Mouse (Mus musculus) intestine, embryonic 14.5 days (tissue): Measurements from ENCODE around the gene Hdgfl2. TPM values are rescaled to one million over a fixed set of nuclear protein-coding genes. Genes with fewer than 3 reads are reported as not detected.
A peak's percentile ranks its signal among the peaks of the same experiment; 100 is the strongest.

ENCODE experiments used
- ATAC-seq: fragments of 200-750 bp; cut with Nextera tagmentation; replicated peaks from 2 replicates; pipeline ENCODE4 v1.8.0; 2017; ENCODE audit warnings: low read depth, moderate number of reproducible peaks, moderate TSS enrichment, moderate library complexity; ENCODE audit not compliant: low FRiP score, low TSS enrichment
- DNase-seq: peaks from one replicate; pipeline ENCODE4 v3.0.0-alpha.2; 2018; ENCODE audit warnings: low spot score
- H3K27ac ChIP-seq: fragments of 300-500 bp; sonication (generic); 2 replicates; pipeline ENCODE4 v1.5.1; 2014; ENCODE audit warnings: low read depth, mild to moderate bottlenecking, control low read depth
- H3K27me3 ChIP-seq: fragments of 300-500 bp; sonication (generic); replicated peaks from 2 replicates; pipeline ENCODE4 v1.6.1; 2014; ENCODE audit warnings: low read length, control low read depth; ENCODE audit not compliant: control insufficient read depth, insufficient read depth
- H3K36me3 ChIP-seq: fragments of 300-500 bp; sonication (generic); 2 replicates; pipeline ENCODE4 v1.6.1; 2014; ENCODE audit warnings: low read length, control low read depth; ENCODE audit not compliant: control insufficient read depth, insufficient read depth
- H3K4me1 ChIP-seq: fragments of 300-500 bp; sonication (generic); replicated peaks from 2 replicates; pipeline ENCODE4 v1.6.1; 2014; ENCODE audit warnings: low read length, control low read depth, mixed read lengths; ENCODE audit not compliant: control insufficient read depth, insufficient read depth
- H3K4me2 ChIP-seq: fragments of 300-500 bp; sonication (generic); 2 replicates; pipeline ENCODE4 v1.6.1; 2014; ENCODE audit warnings: low read length
- H3K4me3 ChIP-seq: fragments of 300-500 bp; sonication (generic); 2 replicates; pipeline ENCODE4 v1.5.1; 2014; ENCODE audit warnings: low read depth, low read length, control low read depth, mixed read lengths
- H3K9ac ChIP-seq: fragments of 300-500 bp; sonication (generic); 2 replicates; pipeline ENCODE4 v1.6.1; 2014; ENCODE audit warnings: mild to moderate bottlenecking, low read length
- H3K9me3 ChIP-seq: fragments of 300-500 bp; sonication (generic); 2 replicates; pipeline ENCODE4 v1.6.1; 2016; ENCODE audit warnings: low read length, control low read depth; ENCODE audit not compliant: control insufficient read depth
- WGBS: fragments of 180-500 bp; shearing (Covaris S2); extraction: QIAGEN DNeasy Blood & Tissue Kit; methylation state at CpG from one replicate; pipeline ENCODE4 v1.1.7; 2014; 5-methylcytosine and 5-hydroxymethylcytosine counted together
- polyA plus RNA-seq: library from polyadenylated mRNA; unstranded; fragments of >200 nt; fragmentation: Nextera tagmentation; extraction: Ambion mirVana; gene quantifications from 2 replicates; pipeline ENCODE4 v1.2.1, GENCODE M21; 2014

The Hdgfl2 gene
- polyA plus RNA-seq, 1 experiment from 2014 or later, result 93.4 TPM

DNA sequence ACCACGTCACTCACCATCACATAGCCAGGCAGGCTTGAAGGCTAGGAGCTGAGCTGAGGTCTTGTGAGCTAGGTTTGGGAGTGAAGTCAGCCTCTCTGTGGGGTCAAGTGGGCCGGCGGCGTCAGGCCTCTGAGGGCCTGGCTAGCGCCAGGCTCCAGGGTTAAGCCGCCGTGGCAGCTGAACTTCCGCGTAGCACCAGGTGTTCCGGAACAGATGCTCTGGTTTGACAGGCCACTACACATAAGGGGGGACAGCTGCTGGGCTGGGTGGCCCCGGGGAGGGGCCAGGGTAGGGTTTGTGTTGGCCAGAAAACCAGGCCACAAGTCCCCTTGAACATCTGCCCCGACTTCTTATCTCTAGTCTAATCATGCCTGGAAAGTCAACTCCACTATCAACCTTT is 68.0 kb downstream of the Hdgfl2 start:
- WGBS, result 43% methylated on average over 12 of the region's 12 CpGs
- Histone ChIP-seq H3K36me3 (no peaks in the 10 kb centered on the region), H3K27me3 (peaks cover 67% of the 10 kb centered on the region), H3K9me3 (no peaks in the 10 kb centered on the region), H3K4me2 (no peak overlapping the region), H3K4me1 (peaks cover 3% of the 10 kb centered on the region; the same call in 1 of the 2 replicates), H3K4me3 (no peak overlapping the region), H3K27ac (no peak overlapping the region), H3K9ac (no peak overlapping the region)
- DNase-seq, result no peak
- ATAC-seq, result no peak

DNA sequence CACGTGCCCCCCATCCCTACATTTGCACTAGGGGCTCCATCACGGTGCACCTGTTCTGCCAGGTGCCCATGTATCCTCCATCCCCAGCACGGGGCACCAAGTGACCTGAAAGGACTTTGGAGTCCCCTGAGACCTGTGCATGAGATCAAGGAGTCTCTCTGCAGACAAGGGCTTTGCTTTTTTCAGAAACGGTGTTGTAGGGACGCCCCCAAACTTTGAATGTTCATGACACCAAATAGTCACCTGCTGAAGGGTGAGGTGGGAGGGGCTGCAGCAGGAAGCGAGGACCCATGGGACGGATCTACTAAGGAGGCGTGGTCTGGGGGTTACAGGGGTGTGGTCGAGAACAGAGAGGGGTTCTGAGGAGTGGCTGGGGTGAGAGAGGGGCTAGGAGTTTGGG is 68.8 kb downstream of the Hdgfl2 start:
- DNase-seq, result no peak
- H3K4me1 ChIP-seq, result no peaks in the 10 kb centered on the region
- no peaks in the 10 kb centered on the region for H3K36me3 ChIP-seq
- H3K27me3 ChIP-seq, result peaks cover 58% of the 10 kb centered on the region
- H3K9ac ChIP-seq, result no peak overlapping the region
- 0 out of 2 replicates have a peak, but pooled peaks have one; percentile 28 for ATAC-seq
- H3K4me2 ChIP-seq, result peak overlapping the region; percentile 38
- no peak overlapping the region for H3K27ac ChIP-seq
- 20% methylated on average over 9 of the region's 9 CpGs for WGBS
- H3K9me3 ChIP-seq, result no peaks in the 10 kb centered on the region
- H3K4me3 ChIP-seq, result no peak overlapping the region; the same call in 1 of the 2 replicates

DNA sequence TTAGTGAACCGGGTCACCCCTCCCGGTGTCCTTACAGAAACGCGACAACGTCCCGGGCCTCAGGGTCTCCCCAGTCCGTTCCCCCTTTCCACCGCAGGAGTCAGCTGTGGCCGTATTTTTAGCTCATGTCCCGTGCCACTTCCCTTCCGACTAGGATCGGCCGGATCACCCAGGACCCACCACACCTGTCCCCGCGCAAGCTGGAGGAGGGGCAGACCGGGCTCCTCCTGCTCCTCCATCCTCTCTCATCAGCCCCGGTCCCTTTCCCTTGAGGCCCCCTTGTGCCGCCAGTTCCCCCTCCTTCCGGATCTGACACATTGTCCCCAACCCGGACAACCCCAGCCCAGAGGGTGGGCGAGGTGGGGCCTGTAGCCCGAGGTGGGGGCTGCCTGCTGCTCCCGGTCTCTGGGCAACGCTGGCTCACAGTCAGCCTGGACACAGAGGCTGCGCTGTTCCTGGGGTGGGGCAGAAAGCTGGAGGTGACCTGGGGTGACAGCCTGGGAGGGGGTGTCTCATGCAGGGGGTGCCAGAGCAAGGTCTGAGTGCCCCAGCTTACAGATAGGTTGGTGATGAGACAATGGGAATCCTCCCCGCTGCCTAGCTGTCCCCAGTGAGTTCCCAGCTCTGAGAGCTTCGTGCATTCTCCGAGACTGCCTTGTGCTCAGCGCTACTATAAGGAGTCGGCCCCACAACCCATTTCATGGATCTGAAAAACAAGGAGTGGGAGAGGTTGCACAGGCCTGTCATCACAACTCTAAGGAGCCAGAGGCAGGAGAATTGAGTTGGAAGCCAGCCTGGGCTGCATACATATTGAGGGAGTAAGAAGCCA is 69.6 kb downstream of the Hdgfl2 start:
- H3K27me3 ChIP-seq, result peaks cover 55% of the 10 kb centered on the region
- peak overlapping the region; percentile 10; the same call in 1 of the 2 replicates for H3K4me3 ChIP-seq
- no peaks in the 10 kb centered on the region for H3K36me3 ChIP-seq
- no peaks in the 10 kb centered on the region for H3K9me3 ChIP-seq
- H3K4me2 ChIP-seq, result peak overlapping the region; percentile 38
- ATAC-seq (0 out of 2 replicates have a peak, but pooled peaks have one; percentile 37), DNase-seq (no peak)
- H3K9ac ChIP-seq, result no peak overlapping the region
- H3K4me1 ChIP-seq, result no peaks in the 10 kb centered on the region
- under 1% methylated on average over 25 of the region's 30 CpGs for WGBS
- no peak overlapping the region for H3K27ac ChIP-seq

DNA sequence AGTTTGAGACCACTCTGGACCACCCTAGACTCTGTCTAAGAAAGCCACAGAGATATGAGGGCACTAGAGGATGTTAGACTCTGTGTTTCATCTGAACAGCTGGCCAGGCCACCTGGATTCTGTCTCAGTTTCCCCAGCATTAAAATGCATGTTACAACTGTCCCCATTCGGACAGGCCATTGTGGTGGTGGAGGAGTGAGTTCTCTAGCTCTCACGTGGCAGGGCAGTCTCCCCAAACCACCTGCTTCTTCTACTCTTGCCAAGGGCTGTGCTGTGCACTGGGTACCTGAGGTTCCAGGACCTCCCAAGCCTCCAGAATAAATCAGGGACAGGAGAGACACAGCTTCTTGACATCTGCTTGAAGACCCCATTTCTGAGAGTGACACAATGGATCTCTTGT is 70.5 kb downstream of the Hdgfl2 start:
- H3K27ac ChIP-seq, result no peak overlapping the region
- H3K27me3 ChIP-seq, result peaks cover 59% of the 10 kb centered on the region
- no peak overlapping the region for H3K4me3 ChIP-seq
- H3K9ac ChIP-seq, result no peak overlapping the region
- DNase-seq (no peak), ATAC-seq (no peak)
- no peaks in the 10 kb centered on the region for H3K9me3 ChIP-seq
- 43% methylated on average over 2 of the region's 2 CpGs for WGBS
- no peaks in the 10 kb centered on the region for H3K36me3 ChIP-seq
- no peaks in the 10 kb centered on the region for H3K4me1 ChIP-seq
- no peak overlapping the region for H3K4me2 ChIP-seq

Other genes starting within 250 kb of the Hdgfl2 start
- gene Zfp119a, start 200.7 kb upstream of the Hdgfl2 start, polyA plus RNA-seq, result 7.7 and 8.3 TPM in 2 replicates
- 12.3 and 13.1 TPM in 2 replicates for gene Zfp959, start 187.5 kb upstream of the Hdgfl2 start, polyA plus RNA-seq
- gene Zfp119b, start 130.1 kb upstream of the Hdgfl2 start, polyA plus RNA-seq, result 4.2 and 5.0 TPM in 2 replicates
- 2.5 and 2.8 TPM in 2 replicates for gene Ebi3, start 127.0 kb upstream of the Hdgfl2 start, polyA plus RNA-seq
- 18.6 and 23.6 TPM in 2 replicates for gene Yju2, start 120.5 kb upstream of the Hdgfl2 start, polyA plus RNA-seq
- gene Shd, start 109.2 kb upstream of the Hdgfl2 start, polyA plus RNA-seq, result 13.2 and 18.3 TPM in 2 replicates
- 16.9 and 18.8 TPM in 2 replicates for gene Fsd1, start 93.1 kb upstream of the Hdgfl2 start, polyA plus RNA-seq
- gene Stap2, start 74.0 kb upstream of the Hdgfl2 start, polyA plus RNA-seq, result 24.3 and 25.9 TPM in 2 replicates
- 110 and 115 TPM in 2 replicates for gene Mpnd, start 73.9 kb upstream of the Hdgfl2 start, polyA plus RNA-seq
- gene Sh3gl1, start 43.0 kb upstream of the Hdgfl2 start, polyA plus RNA-seq, result 124 and 129 TPM in 2 replicates
- 21.0 and 21.8 TPM in 2 replicates for gene Chaf1a, start 39.2 kb upstream of the Hdgfl2 start, polyA plus RNA-seq
- gene Ubxn6, start 4.6 kb upstream of the Hdgfl2 start, polyA plus RNA-seq, result 32.3 and 43.4 TPM in 2 replicates
- 0.08 and 0.19 TPM in 2 replicates for gene Plin4, start 30.2 kb downstream of the Hdgfl2 start, polyA plus RNA-seq
- gene Plin5, start 38.0 kb downstream of the Hdgfl2 start, polyA plus RNA-seq, result 0.58 TPM in 2 replicates
- gene Lrg1, start 42.4 kb downstream of the Hdgfl2 start, polyA plus RNA-seq, result 0.16 TPM in 1 of 2 replicates, not detected in the other
- 0.86 and 1.3 TPM in 2 replicates for gene Sema6b, start 60.7 kb downstream of the Hdgfl2 start, polyA plus RNA-seq
- gene Tnfaip8l1, start 82.8 kb downstream of the Hdgfl2 start, polyA plus RNA-seq, result 11.3 and 14.0 TPM in 2 replicates
- 103 and 111 TPM in 2 replicates for gene Mydgf, start 104.3 kb downstream of the Hdgfl2 start, polyA plus RNA-seq
- 35.4 and 36.2 TPM in 2 replicates for gene Dpp9, start 139.3 kb downstream of the Hdgfl2 start, polyA plus RNA-seq
- 15.3 and 16.1 TPM in 2 replicates for gene Fem1a, start 177.2 kb downstream of the Hdgfl2 start, polyA plus RNA-seq
- 7.1 and 11.3 TPM in 2 replicates for gene Ticam1, start 197.2 kb downstream of the Hdgfl2 start, polyA plus RNA-seq
- gene Plin3, start 213.2 kb downstream of the Hdgfl2 start, polyA plus RNA-seq, result 88.2 and 95.1 TPM in 2 replicates
- gene Arrdc5, start 220.7 kb downstream of the Hdgfl2 start, polyA plus RNA-seq, result 0.17 TPM in 1 of 2 replicates, not detected in the other
- 122 and 123 TPM in 2 replicates for gene Uhrf1, start 223.7 kb downstream of the Hdgfl2 start, polyA plus RNA-seq
- 28.4 and 33.5 TPM in 2 replicates for gene Kdm4b, start 246.4 kb downstream of the Hdgfl2 start, polyA plus RNA-seq